Mouse (Mus musculus): ENCODE data around the gene Rnf31. TPM values are rescaled to one million over a fixed set of nuclear protein-coding genes. Genes with fewer than 3 reads are reported as not detected.

Gene Rnf31
- polyA plus RNA-seq, 1 experiment from 2014 or later: 24.2 TPM

- Histone ChIP-seq H3K36me3 (replicated peaks) (no peaks in the 10 kb centered on the region), H3K9ac (no peak overlapping the region), H3K4me3 (no peak overlapping the region), H3K4me1 (no peaks in the 10 kb centered on the region), H3K27me3 (replicated peaks) (no peaks in the 10 kb centered on the region), H3K9me3 (no peaks in the 10 kb centered on the region), H3K4me2 (no peak overlapping the region), H3K27ac (no peak overlapping the region)
- 94% methylated on average over 2 of the region's 2 CpGs for WGBS
- ATAC-seq (replicated peaks): no peak
Observed at GRCm38 (mm10) chr14:55616844-55617243, 25.3 kb downstream of the Rnf31 start.

- 21% methylated on average over 21 of the region's 21 CpGs for WGBS
- ATAC-seq (replicated peaks): peak; percentile 77
- H3K9ac ChIP-seq: no peak within 1 kb of the TSS
- no peak within 1 kb of the TSS for H3K27ac ChIP-seq
- H3K4me3 ChIP-seq: peak within 1 kb of the TSS; percentile 24
- no peaks in the 10 kb centered on the region for H3K27me3 ChIP-seq (replicated peaks)
- no peaks in the 10 kb centered on the region for H3K36me3 ChIP-seq (replicated peaks)
- H3K4me1 ChIP-seq: no peaks in the 10 kb centered on the region
- H3K9me3 ChIP-seq: no peaks in the 10 kb centered on the region
- H3K4me2 ChIP-seq: peak within 1 kb of the TSS; percentile 31
Observed at GRCm38 (mm10) chr14:55617822-55618221, 26.3 kb downstream of the Rnf31 start, which contains the start of gene Rec8. Rec8 (plus strand) TSS chr14:55618037.

- no peak for ATAC-seq (replicated peaks)
- H3K9me3 ChIP-seq: no peaks in the 10 kb centered on the region
Observed at GRCm38 (mm10) chr14:55618486-55619195, 27.1 kb downstream of the Rnf31 start.

GRCm38 (mm10) chr14:55628077-55628827, 36.7 kb downstream of the Rnf31 start:
- Histone ChIP-seq H3K4me2 (no peak overlapping the region), H3K27me3 (replicated peaks) (no peaks in the 10 kb centered on the region), H3K4me1 (no peaks in the 10 kb centered on the region), H3K27ac (no peak overlapping the region), H3K4me3 (no peak overlapping the region), H3K36me3 (replicated peaks) (peaks cover 78% of the 10 kb centered on the region), H3K9ac (no peak overlapping the region), H3K9me3 (no peaks in the 10 kb centered on the region)
- no peak for ATAC-seq (replicated peaks)
- WGBS: 95% methylated on average over 27 of the region's 27 CpGs

More at GRCm38 (mm10) chr14:55618486-55619195, 27.1 kb downstream of the Rnf31 start:
- H3K4me3 ChIP-seq: peak overlapping the region; percentile 24
- no peak overlapping the region for H3K27ac ChIP-seq
- no peaks in the 10 kb centered on the region for H3K27me3 ChIP-seq (replicated peaks)
- 58% methylated on average over 22 of the region's 22 CpGs for WGBS
- no peak overlapping the region for H3K9ac ChIP-seq
- H3K4me1 ChIP-seq: no peaks in the 10 kb centered on the region
- no peaks in the 10 kb centered on the region for H3K36me3 ChIP-seq (replicated peaks)
- peak overlapping the region; percentile 31 for H3K4me2 ChIP-seq

GRCm38 (mm10) chr14:55629312-55629711, 37.8 kb downstream of the Rnf31 start:
- H3K27ac ChIP-seq: no peak overlapping the region
- H3K4me3 ChIP-seq: no peak overlapping the region
- no peaks in the 10 kb centered on the region for H3K27me3 ChIP-seq (replicated peaks)
- peaks cover 83% of the 10 kb centered on the region for H3K36me3 ChIP-seq (replicated peaks)
- no peaks in the 10 kb centered on the region for H3K9me3 ChIP-seq
- H3K9ac ChIP-seq: no peak overlapping the region
- peaks cover 5% of the 10 kb centered on the region; the same call in 1 of the 2 replicates for H3K4me1 ChIP-seq
- no peak overlapping the region for H3K4me2 ChIP-seq
- 62% methylated on average over 5 of the region's 5 CpGs for WGBS
- no peak for ATAC-seq (replicated peaks)

GRCm38 (mm10) chr14:55634874-55635522, 43.5 kb downstream of the Rnf31 start:
- peak overlapping the region; percentile 72 for H3K9ac ChIP-seq
- H3K36me3 ChIP-seq (replicated peaks): peaks cover 56% of the 10 kb centered on the region
- peak; percentile 79 for ATAC-seq (replicated peaks)
- WGBS: 3% methylated on average over 23 of the region's 23 CpGs
- no peaks in the 10 kb centered on the region for H3K27me3 ChIP-seq (replicated peaks)
- no peaks in the 10 kb centered on the region for H3K9me3 ChIP-seq
- H3K4me1 ChIP-seq: peaks cover 20% of the 10 kb centered on the region
- peak overlapping the region; percentile 90 for H3K4me2 ChIP-seq
- H3K27ac ChIP-seq: peak overlapping the region; percentile 78
- peak overlapping the region; percentile 66 for H3K4me3 ChIP-seq

- Histone ChIP-seq H3K9ac (peak within 1 kb of the TSS; percentile 72), H3K4me1 (peaks cover 20% of the 10 kb centered on the region), H3K9me3 (no peaks in the 10 kb centered on the region), H3K27me3 (replicated peaks) (no peaks in the 10 kb centered on the region), H3K36me3 (replicated peaks) (peaks cover 55% of the 10 kb centered on the region), H3K4me3 (peak within 1 kb of the TSS; percentile 66), H3K27ac (peak within 1 kb of the TSS; percentile 78), H3K4me2 (peak within 1 kb of the TSS; percentile 90)
- 1% methylated on average over 32 of the region's 33 CpGs for WGBS
- ATAC-seq (replicated peaks): peak; percentile 93
Observed at GRCm38 (mm10) chr14:55635523-55636007, 44.1 kb downstream of the Rnf31 start, which contains the start of gene Ipo4. Ipo4 (minus strand) TSS chr14:55635957.

- no peak within 1 kb of the TSS for H3K4me2 ChIP-seq
- peaks cover 40% of the 10 kb centered on the region for H3K36me3 ChIP-seq (replicated peaks)
- no peak within 1 kb of the TSS for H3K27ac ChIP-seq
- H3K4me3 ChIP-seq: no peak within 1 kb of the TSS
- H3K4me1 ChIP-seq: peaks cover 27% of the 10 kb centered on the region
- H3K9ac ChIP-seq: no peak within 1 kb of the TSS
- ATAC-seq (replicated peaks): no peak
- no peaks in the 10 kb centered on the region for H3K9me3 ChIP-seq
- no peaks in the 10 kb centered on the region for H3K27me3 ChIP-seq (replicated peaks)
- WGBS: 95% methylated on average over 9 of the region's 9 CpGs
Observed at GRCm38 (mm10) chr14:55637795-55638194, 46.3 kb downstream of the Rnf31 start, which contains the start of gene Gm49378. Gm49378 (minus strand) TSS chr14:55637895.

- no peaks in the 10 kb centered on the region for H3K9me3 ChIP-seq
- H3K4me2 ChIP-seq: no peak overlapping the region
- H3K9ac ChIP-seq: no peak overlapping the region; the same call in 1 of the 2 replicates
- H3K27me3 ChIP-seq (replicated peaks): no peaks in the 10 kb centered on the region
- 96% methylated on average over 14 of the region's 14 CpGs for WGBS
- peaks cover 30% of the 10 kb centered on the region for H3K4me1 ChIP-seq
- peaks cover 31% of the 10 kb centered on the region for H3K36me3 ChIP-seq (replicated peaks)
- H3K4me3 ChIP-seq: no peak overlapping the region
- ATAC-seq (replicated peaks): no peak
- H3K27ac ChIP-seq: no peak overlapping the region
Observed at GRCm38 (mm10) chr14:55640816-55641215, 49.3 kb downstream of the Rnf31 start.

GRCm38 (mm10) chr14:55641291-55641690, 49.8 kb downstream of the Rnf31 start:
- 95% methylated on average over 13 of the region's 13 CpGs for WGBS
- H3K36me3 ChIP-seq (replicated peaks): peaks cover 31% of the 10 kb centered on the region
- ATAC-seq (replicated peaks): no peak

GRCm38 (mm10) chr14:55642679-55643059, 51.2 kb downstream of the Rnf31 start:
- Histone ChIP-seq H3K4me2 (peak overlapping the region; percentile 70), H3K4me1 (peaks cover 23% of the 10 kb centered on the region), H3K27me3 (replicated peaks) (no peaks in the 10 kb centered on the region), H3K9ac (peak overlapping the region; percentile 85), H3K27ac (peak overlapping the region; percentile 96), H3K36me3 (replicated peaks) (peaks cover 27% of the 10 kb centered on the region), H3K9me3 (no peaks in the 10 kb centered on the region), H3K4me3 (peak overlapping the region; percentile 87)
- 16% methylated on average over 8 of the region's 8 CpGs for WGBS
- ATAC-seq (replicated peaks): peak; percentile 59

More at GRCm38 (mm10) chr14:55641291-55641690, 49.8 kb downstream of the Rnf31 start:
- Histone ChIP-seq H3K4me2 (no peak overlapping the region), H3K4me1 (peaks cover 26% of the 10 kb centered on the region), H3K4me3 (no peak overlapping the region), H3K9me3 (no peaks in the 10 kb centered on the region), H3K27me3 (replicated peaks) (no peaks in the 10 kb centered on the region), H3K9ac (no peak overlapping the region), H3K27ac (no peak overlapping the region)
